Mouse (Mus musculus): ENCODE data around the gene Ccl27a. TPM values are rescaled to one million over a fixed set of nuclear protein-coding genes. Genes with fewer than 3 reads are reported as not detected.

Ccl27a gene
- polyA plus RNA-seq, 1 experiment from 2014 or later: 49.7 TPM

DNA sequence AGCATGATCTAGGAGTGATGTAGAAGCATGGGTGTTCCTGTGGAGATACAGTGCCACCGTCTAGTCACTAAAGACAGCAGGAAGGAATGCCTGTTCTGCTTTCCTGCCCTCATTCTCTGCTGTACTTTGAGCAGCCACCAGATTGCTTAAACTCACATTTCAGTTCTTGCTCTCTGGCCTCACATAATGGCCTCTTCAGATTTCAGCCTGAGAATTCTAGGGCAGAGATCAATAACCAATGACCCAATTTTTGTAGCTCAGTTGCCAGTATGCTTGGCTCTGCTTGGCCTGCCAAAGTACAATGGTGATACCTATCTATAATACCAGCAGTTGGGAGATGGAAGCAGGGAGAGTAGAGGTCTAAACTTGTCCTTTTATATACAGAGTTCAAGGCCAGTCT is 29.0 kb downstream of the Ccl27a start:
- Histone ChIP-seq H3K4me3 (ENCODE audit: low read depth, low read length) (no peak overlapping the region), H3K36me3 (ENCODE audit: control insufficient read depth, insufficient read depth, low read length) (no peaks in the 10 kb centered on the region), H3K4me2 (replicated peaks; ENCODE audit: low read depth, low read length) (no peak overlapping the region), H3K27me3 (ENCODE audit: control insufficient read depth, insufficient read depth, low read length) (no peaks in the 10 kb centered on the region), H3K27ac (ENCODE audit: low read length) (no peak overlapping the region), H3K4me1 (ENCODE audit: control insufficient read depth, insufficient read depth, low read length) (peaks cover 9% of the 10 kb centered on the region; the same call in 1 of the 2 replicates), H3K9me3 (ENCODE audit: control insufficient read depth, low read depth, low read length) (peaks cover 11% of the 10 kb centered on the region; the same call in 1 of the 2 replicates), H3K9ac (replicated peaks; ENCODE audit: low read depth, low read length) (no peak overlapping the region)
- WGBS: 77% methylated on average over 1 of the region's 1 CpGs
- no peak for ATAC-seq (ENCODE audit: insufficient number of reproducible peaks, insufficient read depth, low FRiP score, low read depth)

- Histone ChIP-seq H3K9me3 (ENCODE audit: control insufficient read depth, low read depth, low read length) (peaks cover 11% of the 10 kb centered on the region; the same call in 1 of the 2 replicates), H3K4me3 (ENCODE audit: low read depth, low read length) (no peak overlapping the region), H3K4me2 (replicated peaks; ENCODE audit: low read depth, low read length) (no peak overlapping the region), H3K4me1 (ENCODE audit: control insufficient read depth, insufficient read depth, low read length) (peaks cover 12% of the 10 kb centered on the region; the same call in 1 of the 2 replicates), H3K27me3 (ENCODE audit: control insufficient read depth, insufficient read depth, low read length) (no peaks in the 10 kb centered on the region), H3K9ac (replicated peaks; ENCODE audit: low read depth, low read length) (no peak overlapping the region), H3K36me3 (ENCODE audit: control insufficient read depth, insufficient read depth, low read length) (peaks cover under 1% of the 10 kb centered on the region; the same call in 1 of the 2 replicates), H3K27ac (ENCODE audit: low read length) (no peak overlapping the region)
- ATAC-seq (ENCODE audit: insufficient number of reproducible peaks, insufficient read depth, low FRiP score, low read depth): no peak
- 62% methylated on average over 2 of the region's 2 CpGs for WGBS
Observed at GRCm38 (mm10) chr4:41744131-41744530, 29.9 kb downstream of the Ccl27a start.

- peaks cover 3% of the 10 kb centered on the region; the same call in 1 of the 2 replicates for H3K9me3 ChIP-seq (ENCODE audit: control insufficient read depth, low read depth, low read length)
- H3K27ac ChIP-seq (ENCODE audit: low read length): peak overlapping the region; percentile 48
- peak; percentile 97 for ATAC-seq (ENCODE audit: insufficient number of reproducible peaks, insufficient read depth, low FRiP score, low read depth)
- H3K4me1 ChIP-seq (ENCODE audit: control insufficient read depth, insufficient read depth, low read length): peaks cover 12% of the 10 kb centered on the region; the same call in 1 of the 2 replicates
- under 1% methylated on average over 27 of the region's 27 CpGs for WGBS
- no peaks in the 10 kb centered on the region for H3K27me3 ChIP-seq (ENCODE audit: control insufficient read depth, insufficient read depth, low read length)
- peak overlapping the region; percentile 40 for H3K9ac ChIP-seq (replicated peaks; ENCODE audit: low read depth, low read length)
- H3K4me2 ChIP-seq (replicated peaks; ENCODE audit: low read depth, low read length): peak overlapping the region; percentile 73
- peak overlapping the region; percentile 49 for H3K4me3 ChIP-seq (ENCODE audit: low read depth, low read length)
- H3K36me3 ChIP-seq (ENCODE audit: control insufficient read depth, insufficient read depth, low read length): peaks cover 7% of the 10 kb centered on the region; the same call in 1 of the 2 replicates
Observed at GRCm38 (mm10) chr4:41741158-41741560, 32.9 kb downstream of the Ccl27a start.

DNA sequence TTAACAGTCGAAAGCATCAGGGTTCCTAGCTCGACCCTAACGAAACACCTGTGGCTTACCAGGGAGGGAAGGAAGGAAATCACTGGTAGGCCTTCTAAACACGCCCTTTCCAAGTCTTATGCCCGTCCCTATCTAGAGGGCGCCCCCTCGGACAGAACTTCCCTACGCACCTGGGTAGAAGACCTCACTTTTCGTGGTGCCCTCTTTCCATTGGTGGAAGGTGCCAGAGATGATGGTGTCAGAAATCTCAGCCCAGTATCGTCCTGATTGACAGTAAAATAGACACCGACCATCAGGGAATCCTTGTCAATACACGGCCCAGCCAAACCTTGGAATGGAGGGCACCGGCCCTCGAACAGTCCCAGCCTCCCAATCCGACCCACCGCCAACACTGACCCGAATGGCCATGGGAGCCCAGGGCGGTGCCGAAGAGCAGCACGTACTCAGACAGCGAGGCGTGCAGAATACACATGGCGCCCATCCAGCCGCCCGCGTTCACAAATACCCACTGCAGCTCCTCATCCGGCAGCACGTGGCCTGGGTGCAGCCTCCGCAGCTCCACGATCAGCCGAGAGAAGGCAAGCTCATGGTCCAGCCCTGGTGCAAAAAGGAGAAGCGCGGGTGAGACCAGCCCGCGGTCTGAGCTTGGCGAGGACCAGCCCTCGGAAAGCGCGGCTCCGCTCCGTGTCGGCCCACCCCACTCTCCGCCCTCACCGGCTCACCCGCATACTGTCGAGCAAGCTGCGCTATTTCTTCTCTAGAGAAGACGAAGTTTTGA is 33.5 kb downstream of the Ccl27a start:
- peak overlapping the region; percentile 40 for H3K9ac ChIP-seq (replicated peaks; ENCODE audit: low read depth, low read length)
- H3K4me1 ChIP-seq (ENCODE audit: control insufficient read depth, insufficient read depth, low read length): peaks cover 12% of the 10 kb centered on the region; the same call in 1 of the 2 replicates
- H3K27me3 ChIP-seq (ENCODE audit: control insufficient read depth, insufficient read depth, low read length): no peaks in the 10 kb centered on the region
- peak overlapping the region; percentile 73 for H3K4me2 ChIP-seq (replicated peaks; ENCODE audit: low read depth, low read length)
- no peaks in the 10 kb centered on the region for H3K9me3 ChIP-seq (ENCODE audit: control insufficient read depth, low read depth, low read length)
- H3K36me3 ChIP-seq (ENCODE audit: control insufficient read depth, insufficient read depth, low read length): peaks cover 7% of the 10 kb centered on the region; the same call in 1 of the 2 replicates
- ATAC-seq (ENCODE audit: insufficient number of reproducible peaks, insufficient read depth, low FRiP score, low read depth): peak; percentile 64
- peak overlapping the region; percentile 48 for H3K27ac ChIP-seq (ENCODE audit: low read length)
- WGBS: under 1% methylated on average over 48 of the region's 48 CpGs
- H3K4me3 ChIP-seq (ENCODE audit: low read depth, low read length): peak overlapping the region; percentile 49

- no peak overlapping the region for H3K27ac ChIP-seq (ENCODE audit: low read length)
- H3K4me2 ChIP-seq (replicated peaks; ENCODE audit: low read depth, low read length): peak overlapping the region; percentile 73; the same call in 1 of the 2 replicates
- no peak overlapping the region for H3K9ac ChIP-seq (replicated peaks; ENCODE audit: low read depth, low read length)
- H3K4me1 ChIP-seq (ENCODE audit: control insufficient read depth, insufficient read depth, low read length): peaks cover 12% of the 10 kb centered on the region; the same call in 1 of the 2 replicates
- ATAC-seq (ENCODE audit: insufficient number of reproducible peaks, insufficient read depth, low FRiP score, low read depth): no peak
- WGBS: 97% methylated on average over 13 of the region's 13 CpGs
- H3K9me3 ChIP-seq (ENCODE audit: control insufficient read depth, low read depth, low read length): no peaks in the 10 kb centered on the region
- peaks cover 7% of the 10 kb centered on the region; the same call in 1 of the 2 replicates for H3K36me3 ChIP-seq (ENCODE audit: control insufficient read depth, insufficient read depth, low read length)
- H3K4me3 ChIP-seq (ENCODE audit: low read depth, low read length): no peak overlapping the region
- H3K27me3 ChIP-seq (ENCODE audit: control insufficient read depth, insufficient read depth, low read length): no peaks in the 10 kb centered on the region
Observed at GRCm38 (mm10) chr4:41739260-41739659, 34.8 kb downstream of the Ccl27a start.

DNA sequence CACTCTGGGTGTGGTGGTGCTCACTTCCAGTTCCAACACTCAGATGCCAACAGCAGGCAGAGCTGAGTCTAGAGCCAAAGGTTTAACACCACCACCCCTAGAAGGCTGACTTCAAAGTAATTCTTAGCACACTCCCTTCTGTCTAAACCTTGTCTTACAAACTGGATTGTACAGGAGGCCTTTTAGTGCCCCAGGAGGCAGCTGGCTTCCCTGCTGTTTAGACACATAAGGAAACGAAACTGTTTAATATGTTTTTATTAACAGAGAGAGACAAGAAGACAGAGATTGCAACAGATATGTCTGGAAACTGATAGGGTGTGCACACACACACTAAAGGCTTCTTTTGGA is 35.8 kb downstream of the Ccl27a start:
- Histone ChIP-seq H3K4me3 (ENCODE audit: low read depth, low read length) (no peak overlapping the region), H3K4me1 (ENCODE audit: control insufficient read depth, insufficient read depth, low read length) (peaks cover 12% of the 10 kb centered on the region; the same call in 1 of the 2 replicates), H3K36me3 (ENCODE audit: control insufficient read depth, insufficient read depth, low read length) (peaks cover 7% of the 10 kb centered on the region; the same call in 1 of the 2 replicates), H3K4me2 (replicated peaks; ENCODE audit: low read depth, low read length) (no peak overlapping the region), H3K27me3 (ENCODE audit: control insufficient read depth, insufficient read depth, low read length) (no peaks in the 10 kb centered on the region), H3K27ac (ENCODE audit: low read length) (no peak overlapping the region), H3K9ac (replicated peaks; ENCODE audit: low read depth, low read length) (no peak overlapping the region), H3K9me3 (ENCODE audit: control insufficient read depth, low read depth, low read length) (no peaks in the 10 kb centered on the region)
- 83% methylated on average over 1 of the region's 1 CpGs for WGBS
- no peak for ATAC-seq (ENCODE audit: insufficient number of reproducible peaks, insufficient read depth, low FRiP score, low read depth)

DNA sequence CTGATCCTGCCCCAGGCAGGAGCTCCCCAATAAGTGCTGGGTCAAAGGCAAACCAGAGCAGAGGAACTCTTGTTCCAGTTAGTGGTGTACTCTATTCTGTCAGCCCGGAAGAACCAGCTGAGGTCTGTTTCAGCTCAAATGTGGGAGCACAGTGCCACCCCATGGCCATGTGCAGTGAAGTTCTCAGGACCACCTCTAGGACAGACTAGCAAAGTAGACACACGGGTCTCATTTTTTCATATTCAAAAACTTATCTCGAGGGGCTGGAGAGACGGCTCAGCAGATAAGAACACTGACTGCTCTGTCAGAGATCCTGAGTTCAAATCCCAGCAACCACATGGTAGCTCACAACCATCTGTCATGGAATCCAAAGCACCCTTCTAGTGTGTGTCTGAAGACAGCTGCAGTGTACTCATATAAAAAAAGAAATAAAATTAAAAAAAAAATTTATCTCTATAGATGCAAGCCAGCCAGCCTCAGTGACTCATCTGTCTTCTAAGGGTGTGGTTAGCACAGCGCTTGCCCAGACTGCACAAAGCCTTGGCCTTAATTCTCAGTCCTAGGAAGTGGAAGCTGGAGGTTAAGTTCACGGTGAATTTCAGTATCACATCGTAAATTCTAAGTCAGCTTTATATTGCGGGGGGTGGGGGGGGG is 36.3 kb downstream of the Ccl27a start:
- H3K4me2 ChIP-seq (replicated peaks; ENCODE audit: low read depth, low read length): no peak overlapping the region
- 41% methylated on average over 8 of the region's 8 CpGs for WGBS
- no peak overlapping the region for H3K9ac ChIP-seq (replicated peaks; ENCODE audit: low read depth, low read length)
- H3K27ac ChIP-seq (ENCODE audit: low read length): no peak overlapping the region
- peaks cover 2% of the 10 kb centered on the region; the same call in 1 of the 2 replicates for H3K27me3 ChIP-seq (ENCODE audit: control insufficient read depth, insufficient read depth, low read length)
- no peak for ATAC-seq (ENCODE audit: insufficient number of reproducible peaks, insufficient read depth, low FRiP score, low read depth)
- peaks cover 7% of the 10 kb centered on the region; the same call in 1 of the 2 replicates for H3K36me3 ChIP-seq (ENCODE audit: control insufficient read depth, insufficient read depth, low read length)
- H3K9me3 ChIP-seq (ENCODE audit: control insufficient read depth, low read depth, low read length): no peaks in the 10 kb centered on the region
- peaks cover 12% of the 10 kb centered on the region; the same call in 1 of the 2 replicates for H3K4me1 ChIP-seq (ENCODE audit: control insufficient read depth, insufficient read depth, low read length)
- H3K4me3 ChIP-seq (ENCODE audit: low read depth, low read length): no peak overlapping the region

DNA sequence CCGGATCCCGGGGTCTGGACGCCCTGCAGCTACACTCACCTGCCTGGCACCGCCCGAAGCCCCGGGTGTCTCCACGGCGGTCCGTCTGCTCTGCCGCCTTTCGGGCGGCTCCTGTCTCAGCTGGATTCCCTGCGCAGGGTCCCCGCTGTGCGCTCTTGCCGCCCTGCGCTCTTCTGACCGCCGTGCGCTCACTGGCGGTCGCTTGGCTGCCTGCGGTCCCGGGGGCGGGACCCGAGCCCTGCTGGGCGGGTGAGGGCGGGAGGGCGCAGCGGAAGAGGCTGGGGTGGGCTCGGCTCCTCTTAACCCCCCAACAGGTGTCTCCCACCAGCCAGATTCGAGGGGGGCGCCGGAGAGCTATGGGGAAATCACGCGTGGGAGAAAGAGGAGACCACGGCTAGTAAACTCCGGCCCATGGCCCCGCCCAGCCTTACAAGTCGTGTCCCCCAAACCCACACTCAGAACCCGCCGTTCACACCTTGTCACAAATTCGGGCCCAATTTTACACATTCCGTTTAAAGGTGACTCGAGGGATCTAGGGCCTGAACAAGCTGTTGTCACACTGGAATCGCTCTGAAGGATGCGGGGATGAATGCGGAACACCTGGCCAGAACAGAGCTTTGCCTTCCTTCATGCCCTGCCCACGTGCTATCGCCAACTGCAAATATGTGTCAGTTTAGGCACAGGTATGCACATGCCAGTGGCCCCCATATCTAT is 42.8 kb downstream of the Ccl27a start, which contains the start of gene Arid3c:
TSS of gene Arid3c (minus strand) at position 91 of the 714 bp plus-strand sequence.
- no peak for ATAC-seq (ENCODE audit: insufficient number of reproducible peaks, insufficient read depth, low FRiP score, low read depth)
- Histone ChIP-seq H3K4me2 (replicated peaks; ENCODE audit: low read depth, low read length) (peak within 1 kb of the TSS; percentile 61), H3K9me3 (ENCODE audit: control insufficient read depth, low read depth, low read length) (no peaks in the 10 kb centered on the region), H3K4me3 (ENCODE audit: low read depth, low read length) (peak within 1 kb of the TSS; percentile 28), H3K36me3 (ENCODE audit: control insufficient read depth, insufficient read depth, low read length) (no peaks in the 10 kb centered on the region), H3K27me3 (ENCODE audit: control insufficient read depth, insufficient read depth, low read length) (peaks cover 51% of the 10 kb centered on the region), H3K4me1 (ENCODE audit: control insufficient read depth, insufficient read depth, low read length) (0 out of 2 replicates have a peak, but pooled peaks cover 4% of the 10 kb centered on the region), H3K9ac (replicated peaks; ENCODE audit: low read depth, low read length) (no peak within 1 kb of the TSS), H3K27ac (ENCODE audit: low read length) (no peak within 1 kb of the TSS)
- WGBS: 1% methylated on average over 50 of the region's 50 CpGs
